Mouse (Mus musculus) forebrain, embryonic 14.5 days (tissue): ENCODE results near the gene Rspo1. TPM values are rescaled to one million over a fixed set of nuclear protein-coding genes. Genes with fewer than 3 reads are reported as not detected.

Source experiments
- ATAC-seq: fragments of 200-750 bp; cut with Nextera tagmentation; 2 replicates; pipeline ENCODE4 v1.8.0; 2017; ENCODE audit warnings: mild to moderate bottlenecking, moderate library complexity
- DNase-seq: peaks from one replicate; pipeline ENCODE4 v3.0.0-alpha.2; 2015; ENCODE audit warnings: low spot score
- H3K27ac ChIP-seq: fragments of 300-500 bp; sonication (generic); 2 replicates; pipeline ENCODE4 v1.5.1; 2014; ENCODE audit warnings: low read depth, mild to moderate bottlenecking, control low read depth, low read length, moderate library complexity
- H3K27me3 ChIP-seq: fragments of 300-500 bp; sonication (generic); replicated peaks from 2 replicates; pipeline ENCODE4 v1.6.1; 2014; ENCODE audit warnings: low read length, control low read depth, mixed read lengths; ENCODE audit not compliant: control insufficient read depth, insufficient read depth
- H3K36me3 ChIP-seq: fragments of 300-500 bp; sonication (generic); 2 replicates; pipeline ENCODE4 v1.6.1; 2014; ENCODE audit warnings: low read length, control low read depth; ENCODE audit not compliant: control insufficient read depth, insufficient read depth
- H3K4me1 ChIP-seq: fragments of 300-500 bp; sonication (generic); 2 replicates; pipeline ENCODE4 v1.6.1; 2014; ENCODE audit warnings: antibody characterized with exemption, low read length, control low read depth; ENCODE audit not compliant: control insufficient read depth, insufficient read depth
- H3K4me2 ChIP-seq: fragments of 300-500 bp; sonication (generic); 2 replicates; pipeline ENCODE4 v1.6.1; 2014; ENCODE audit warnings: mild to moderate bottlenecking, control low read depth, low read length
- H3K4me3 ChIP-seq: fragments of 300-500 bp; sonication (generic); 2 replicates; pipeline ENCODE4 v1.5.1; 2014; ENCODE audit warnings: low read depth, low read length, control low read depth
- H3K9ac ChIP-seq: fragments of 300-500 bp; sonication (generic); 2 replicates; pipeline ENCODE4 v1.6.1; 2014; ENCODE audit warnings: mild to moderate bottlenecking, low read length, control low read depth, moderate library complexity
- H3K9me3 ChIP-seq: fragments of 300-500 bp; sonication (generic); replicated peaks from 2 replicates; pipeline ENCODE4 v1.6.1; 2016; ENCODE audit warnings: low read length, control low read depth, mixed read lengths; ENCODE audit not compliant: control insufficient read depth
- WGBS: fragments of 180-500 bp; shearing (Covaris S2); extraction: QIAGEN DNeasy Blood & Tissue Kit; methylation state at CpG from one replicate; pipeline ENCODE4 v1.1.7; 2014; 5-methylcytosine and 5-hydroxymethylcytosine counted together
- polyA plus RNA-seq: library from polyadenylated mRNA; unstranded; fragments of >200 nt; fragmentation: Nextera tagmentation; extraction: Ambion mirVana; gene quantifications from 2 replicates; pipeline ENCODE4 v1.2.1, GENCODE M21; 2014

The Rspo1 gene
- polyA plus RNA-seq, 1 experiment from 2014 or later, result 2.4 TPM

GRCm38 (mm10) chr4:125034341-125034740, 48.1 kb downstream of the Rspo1 start:
- no peaks in the 10 kb centered on the region for H3K27me3 ChIP-seq
- H3K27ac ChIP-seq, result no peak overlapping the region
- H3K9me3 ChIP-seq, result no peaks in the 10 kb centered on the region
- 94% methylated on average over 4 of the region's 4 CpGs for WGBS
- peaks cover 35% of the 10 kb centered on the region for H3K36me3 ChIP-seq
- H3K4me2 ChIP-seq, result no peak overlapping the region
- no peak overlapping the region for H3K4me3 ChIP-seq
- peaks cover 11% of the 10 kb centered on the region for H3K4me1 ChIP-seq
- DNase-seq (no peak), ATAC-seq (no peak)
- H3K9ac ChIP-seq, result no peak overlapping the region

GRCm38 (mm10) chr4:125044454-125044853, 58.2 kb downstream of the Rspo1 start:
- Histone ChIP-seq H3K4me1 (no peaks in the 10 kb centered on the region), H3K4me3 (no peak overlapping the region)

DNA sequence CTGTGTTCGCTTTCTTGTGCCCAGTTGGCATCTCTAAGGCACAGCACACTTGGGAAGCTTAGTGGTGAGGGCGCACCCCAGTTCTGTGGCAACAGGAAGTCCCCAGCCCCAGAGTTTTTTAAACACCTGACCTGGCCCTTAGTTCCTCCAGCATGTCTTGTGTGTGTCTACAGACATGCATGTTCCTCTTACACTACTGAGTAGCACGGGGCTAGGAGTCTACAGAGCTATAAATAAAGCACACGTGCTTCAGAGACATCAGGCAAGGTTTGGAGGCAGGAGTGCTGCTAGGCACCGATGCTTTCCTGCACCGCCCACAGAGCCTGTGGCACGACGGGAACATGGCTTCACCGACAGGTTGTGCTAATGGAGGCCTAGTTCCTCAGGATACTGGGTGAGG, 69.2 kb downstream of the Rspo1 start:
- no peaks in the 10 kb centered on the region for H3K4me1 ChIP-seq
- H3K27me3 ChIP-seq, result no peaks in the 10 kb centered on the region
- H3K4me3 ChIP-seq, result no peak overlapping the region
- no peak overlapping the region for H3K27ac ChIP-seq
- H3K36me3 ChIP-seq, result peaks cover 60% of the 10 kb centered on the region
- no peak overlapping the region for H3K4me2 ChIP-seq
- ATAC-seq (no peak), DNase-seq (no peak)
- WGBS, result 93% methylated on average over 9 of the region's 9 CpGs
- no peak overlapping the region for H3K9ac ChIP-seq
- H3K9me3 ChIP-seq, result no peaks in the 10 kb centered on the region

More at GRCm38 (mm10) chr4:125044454-125044853, 58.2 kb downstream of the Rspo1 start:
- H3K27ac ChIP-seq, result no peak overlapping the region
- H3K36me3 ChIP-seq, result peaks cover 98% of the 10 kb centered on the region
- no peak overlapping the region for H3K9ac ChIP-seq
- ATAC-seq (no peak), DNase-seq (no peak)
- H3K9me3 ChIP-seq, result no peaks in the 10 kb centered on the region
- no peak overlapping the region for H3K4me2 ChIP-seq
- H3K27me3 ChIP-seq, result no peaks in the 10 kb centered on the region
- 87% methylated on average over 7 of the region's 7 CpGs for WGBS

GRCm38 (mm10) chr4:125056476-125056875, 70.2 kb downstream of the Rspo1 start:
- Histone ChIP-seq H3K36me3 (peaks cover 49% of the 10 kb centered on the region), H3K9me3 (no peaks in the 10 kb centered on the region), H3K4me1 (no peaks in the 10 kb centered on the region), H3K4me2 (no peak overlapping the region), H3K4me3 (no peak overlapping the region), H3K27ac (no peak overlapping the region), H3K9ac (no peak overlapping the region), H3K27me3 (no peaks in the 10 kb centered on the region)
- no peak for DNase-seq
- 86% methylated on average over 4 of the region's 4 CpGs for WGBS
- ATAC-seq, result no peak

DNA sequence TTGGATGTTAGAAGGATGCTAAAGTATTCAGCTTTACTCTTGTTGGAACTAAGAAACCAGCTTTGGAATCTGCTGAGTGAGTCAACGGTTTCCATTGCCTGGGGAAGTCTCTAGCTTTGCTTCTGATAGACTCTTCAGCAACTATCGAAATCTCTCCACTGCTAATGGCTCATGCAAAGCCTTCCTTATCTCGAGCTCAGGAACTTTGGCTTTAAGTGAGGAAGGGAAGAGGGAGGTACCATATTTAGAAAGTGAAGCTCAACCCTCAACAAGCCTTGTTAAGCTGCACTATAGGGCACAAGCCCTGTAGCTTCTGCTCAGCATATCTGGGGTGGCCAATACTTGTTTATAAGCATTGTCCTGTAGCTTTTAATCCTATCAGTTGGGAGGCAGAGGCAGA, 71.0 kb downstream of the Rspo1 start:
- ATAC-seq, result no peak
- H3K9ac ChIP-seq, result no peak overlapping the region
- WGBS, result 67% methylated on average over 3 of the region's 3 CpGs

DNA sequence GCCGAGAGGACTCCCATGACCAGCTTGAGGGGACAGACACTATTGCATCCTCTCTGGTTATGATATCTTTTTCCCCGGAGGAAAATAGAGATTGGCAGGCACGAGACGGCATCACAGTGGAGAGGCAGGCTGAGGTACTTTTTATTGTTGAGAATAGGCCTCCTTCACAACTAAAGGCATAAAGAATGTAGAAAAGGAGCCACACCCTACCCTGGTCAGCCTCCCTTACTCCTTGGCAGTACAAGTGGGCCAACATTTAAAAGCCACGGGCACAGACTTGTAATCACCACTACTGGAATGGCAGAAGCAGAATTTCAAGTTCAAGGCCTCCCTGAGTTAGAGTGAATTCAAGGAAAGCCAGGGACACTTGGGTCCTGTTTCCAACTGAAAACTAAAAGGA, 71.8 kb downstream of the Rspo1 start:
- no peak overlapping the region for H3K27ac ChIP-seq
- H3K9ac ChIP-seq, result no peak overlapping the region
- H3K36me3 ChIP-seq, result peaks cover 36% of the 10 kb centered on the region
- no peaks in the 10 kb centered on the region for H3K27me3 ChIP-seq
- WGBS, result 56% methylated on average over 5 of the region's 5 CpGs
- no peak overlapping the region for H3K4me3 ChIP-seq
- H3K4me2 ChIP-seq, result no peak overlapping the region
- DNase-seq (no peak), ATAC-seq (no peak)
- H3K4me1 ChIP-seq, result no peaks in the 10 kb centered on the region
- H3K9me3 ChIP-seq, result no peaks in the 10 kb centered on the region

More for the DNA sequence above, 71.0 kb downstream of the Rspo1 start:
- peaks cover 44% of the 10 kb centered on the region for H3K36me3 ChIP-seq
- H3K4me3 ChIP-seq, result no peak overlapping the region
- no peaks in the 10 kb centered on the region for H3K9me3 ChIP-seq
- H3K4me1 ChIP-seq, result no peaks in the 10 kb centered on the region
- no peak for DNase-seq
- no peaks in the 10 kb centered on the region for H3K27me3 ChIP-seq
- no peak overlapping the region for H3K27ac ChIP-seq
- no peak overlapping the region for H3K4me2 ChIP-seq

Other genes with a start within 250 kb of the Rspo1 start
- gene Inpp5b, start 244.6 kb upstream of the Rspo1 start, polyA plus RNA-seq, result 20.8 and 22.1 TPM in 2 replicates
- 12.7 and 13.6 TPM in 2 replicates for gene Mtf1, start 184.3 kb upstream of the Rspo1 start, polyA plus RNA-seq
- 57.1 and 62.4 TPM in 2 replicates for gene Yrdc, start 135.8 kb upstream of the Rspo1 start, polyA plus RNA-seq
- 78.0 and 90.7 TPM in 2 replicates for gene 1110065P20Rik, start 135.2 kb upstream of the Rspo1 start, polyA plus RNA-seq
- gene Maneal, start 124.3 kb upstream of the Rspo1 start, polyA plus RNA-seq, result 12.9 and 13.4 TPM in 2 replicates
- gene Epha10, start 105.5 kb upstream of the Rspo1 start, polyA plus RNA-seq, result 0.27 and 0.84 TPM in 2 replicates
- 3.2 and 5.6 TPM in 2 replicates for gene 9930104L06Rik, start 49.4 kb upstream of the Rspo1 start, polyA plus RNA-seq
- gene Cdca8, start 47.1 kb upstream of the Rspo1 start, polyA plus RNA-seq, result 63.5 and 63.8 TPM in 2 replicates
- 86.4 and 95.0 TPM in 2 replicates for gene Gnl2, start 30.2 kb downstream of the Rspo1 start, polyA plus RNA-seq
- 1.1 and 1.3 TPM in 2 replicates for gene Dnali1, start 79.3 kb downstream of the Rspo1 start, polyA plus RNA-seq
- 28.9 and 31.3 TPM in 2 replicates for gene Snip1, start 80.2 kb downstream of the Rspo1 start, polyA plus RNA-seq
- gene Meaf6, start 98.7 kb downstream of the Rspo1 start, polyA plus RNA-seq, result 153 and 164 TPM in 2 replicates
- gene Zc3h12a, start 141.4 kb downstream of the Rspo1 start, polyA plus RNA-seq, result 0.14 and 0.32 TPM in 2 replicates